23 mouse cellular contexts compared by ENCODE assay signal in the genomic region with DNA sequence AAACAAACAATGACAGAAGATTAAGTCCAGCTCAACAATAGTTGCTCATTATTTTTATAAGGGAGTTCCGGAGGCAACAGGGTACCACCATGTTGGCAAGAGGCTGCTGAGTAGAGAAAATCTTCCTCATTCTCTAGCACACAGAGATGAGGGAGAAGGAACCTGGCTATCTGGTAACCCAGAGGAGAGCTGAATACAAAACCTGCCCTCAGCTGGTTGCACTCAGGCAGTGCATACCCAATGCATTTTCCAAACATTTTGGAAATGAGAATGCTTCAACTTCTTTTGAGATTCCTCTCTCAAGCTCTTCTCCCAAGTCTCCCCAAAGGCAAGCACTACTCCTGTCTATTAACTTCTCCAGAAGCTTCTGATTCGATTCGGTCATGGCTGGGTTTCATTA. TPM values are rescaled to one million over a fixed set of nuclear protein-coding genes. Genes with fewer than 3 reads are reported as not detected.
DNase-seq lines count a peak whose midpoint lies in the region; ATAC-seq and TF ChIP-seq lines count a peak whose summit lies in the region.
"Had no signal": no experiment of that assay in that cellular context is flagged by ENCODE, and none has a peak within 500 bp of the region (broad histone marks: within the 10 kb centered on the region; RNA-seq: fewer than 3 reads in every experiment).

No protein-coding gene starts in this region.

- no peaks in the 10 kb centered on the region for H3K27me3 ChIP-seq in lung, postnatal 0 days (replicated peaks; ENCODE audit: insufficient read depth, low read length)
- H3K27me3 ChIP-seq: forebrain, embryonic 13.5 days; hindbrain, embryonic 12.5 days; hindbrain, embryonic 15.5 days had no signal

- TF ChIP-seq POLR2A in cortical plate, adult 2 months (IDR thresholded peaks at IDR 0.05; ENCODE audit: extremely low read depth, insufficient read depth, low read length), result no peak

- 81% methylated on average over 3 of the region's 3 CpGs for WGBS in lung, postnatal 0 days

- ATAC-seq in frontal cortex, adult (ENCODE audit: low TSS enrichment), result peak; percentile 58; the same call in 1 of the 2 replicates
- ATAC-seq in lung, postnatal 0 days, result no peak
- no peak for ATAC-seq in megakaryocyte-erythroid progenitor cell, adult 5-6 weeks (replicated peaks; ENCODE audit: low FRiP score, low TSS enrichment, poor library complexity, severe bottlenecking)
- ATAC-seq: forebrain, embryonic 13.5 days; forebrain, embryonic 16.5 days had no signal

- no peak overlapping the region for H3K4me2 ChIP-seq in lung, postnatal 0 days (replicated peaks; ENCODE audit: low read depth, low read length)
- H3K4me2 ChIP-seq: forebrain, embryonic 13.5 days; heart, embryonic 11.5 days; hindbrain, embryonic 12.5 days; hindbrain, embryonic 15.5 days had no signal

- no peak overlapping the region for H3K4me3 ChIP-seq in layer of hippocampus, adult 2 months
- no peak overlapping the region for H3K4me3 ChIP-seq in lung, postnatal 0 days (ENCODE audit: low read depth, low read length)
- no peak overlapping the region for H3K4me3 ChIP-seq in cortical plate, adult 2 months (ENCODE audit: insufficient read depth, low read length)
- H3K4me3 ChIP-seq: forebrain, embryonic 10.5 days; forebrain, embryonic 13.5 days; heart, adult 2 months; hindbrain, embryonic 12.5 days; hindbrain, embryonic 15.5 days had no signal

- H3K27ac ChIP-seq in layer of hippocampus, adult 2 months, result peak overlapping the region; percentile 81
- no peak overlapping the region for H3K27ac ChIP-seq in lung, postnatal 0 days (ENCODE audit: low read length)
- no peak overlapping the region for H3K27ac ChIP-seq in cortical plate, adult 2 months (ENCODE audit: insufficient read depth, low read length)
- H3K27ac ChIP-seq: forebrain, embryonic 10.5 days; forebrain, embryonic 13.5 days; heart, adult 2 months; hindbrain, embryonic 12.5 days; hindbrain, embryonic 15.5 days had no signal

- no peak for TF ChIP-seq EP300 in lung, postnatal 0 days (IDR thresholded peaks at IDR 0.05)

- H3K9ac ChIP-seq in lung, postnatal 0 days (replicated peaks; ENCODE audit: low read depth), result no peak overlapping the region
- H3K9ac ChIP-seq: forebrain, embryonic 13.5 days; hindbrain, embryonic 12.5 days; hindbrain, embryonic 15.5 days had no signal

- peak; percentile 63 for TF ChIP-seq CTCF in layer of hippocampus, adult 2 months (conservative IDR thresholded peaks at IDR 0.05)
- peak; percentile 25; the same call in 1 of the 2 replicates for TF ChIP-seq CTCF in lung, postnatal 0 days (IDR thresholded peaks at IDR 0.05)
- TF ChIP-seq CTCF in cortical plate, adult 2 months (IDR thresholded peaks at IDR 0.05; ENCODE audit: extremely low read depth, insufficient read depth, low read length), result 0 out of 2 replicates have a peak, but pooled peaks have one; percentile 20

- no peaks in the 10 kb centered on the region for H3K9me3 ChIP-seq in lung, postnatal 0 days (ENCODE audit: low read length)
- H3K9me3 ChIP-seq: forebrain, embryonic 10.5 days; forebrain, embryonic 13.5 days; hindbrain, embryonic 12.5 days; hindbrain, embryonic 15.5 days had no signal

- H3K36me3 ChIP-seq in lung, postnatal 0 days (ENCODE audit: insufficient read depth, low read length), result no peaks in the 10 kb centered on the region
- H3K36me3 ChIP-seq: forebrain, embryonic 10.5 days; hindbrain, embryonic 12.5 days; hindbrain, embryonic 15.5 days had no signal

- no peak for DNase-seq in frontal cortex, postnatal 10 days (ENCODE audit: low spot score in 2 of 2)
- DNase-seq in layer of hippocampus, adult 2 months (ENCODE audit: low spot score in 2 of 2), result no peak
- no peak for DNase-seq in layer of hippocampus, adult 9-10 months (ENCODE audit: low spot score)
- no peak for DNase-seq in lung, postnatal 0 days (ENCODE audit: low spot score)
- no peak for DNase-seq in lung, postnatal 25 days (ENCODE audit: low spot score)
- DNase-seq: adrenal gland, postnatal 10 days; adrenal gland, postnatal 36 days; cerebellum, adult 11 months; cerebellum, adult 2 months; cerebellum, adult 9-11 months; cerebellum, postnatal 25 days; gastrocnemius, postnatal 25 days; heart, adult 2 months had no signal

- H3K4me1 ChIP-seq in lung, postnatal 0 days (ENCODE audit: insufficient read depth, low read depth, low read length), result no peaks in the 10 kb centered on the region
- H3K4me1 ChIP-seq in cortical plate, adult 2 months (ENCODE audit: control insufficient read depth, insufficient read depth, low read length), result peaks cover 17% of the 10 kb centered on the region

RNA-seq across cellular contexts. Expression of gene Prickle2, which starts 36.3 kb away (rescaled TPM):
- 100 to 1,000 TPM; 208 to 212 TPM for total RNA-seq in layer of hippocampus, adult 2 months (2021)
- 7.0 and 8.0 TPM in 2 replicates for polyA plus RNA-seq in lung, postnatal 0 days (2015; fragmentation: Nextera tagmentation; extraction: Ambion mirVana)
- polyA plus RNA-seq in cortical plate, adult 2 months (2012; rRNA removed), result 58.6 and 62.6 TPM in 2 replicates
- total RNA-seq in megakaryocyte-erythroid progenitor cell, adult 5-6 weeks (2014; fragmentation: Nextera tagmentation), result not detected in 2 replicates
- not detected in 2 replicates for total RNA-seq in megakaryocyte-erythroid progenitor cell, adult 5-6 weeks (2017)
- total RNA-seq: common myeloid progenitor, adult 5-6 weeks had no signal

Comparison
In these comparisons a context has a peak if more than half of its experiments do, and no peak if none do; other contexts are left out.
1. RNA of gene Prickle2, which starts 36.3 kb away (total RNA-seq): 208 to 212 TPM in layer of hippocampus, adult 2 months; not detected in megakaryocyte-erythroid progenitor cell, adult 5-6 weeks; every median in the first group is over 100 times any median in the second.
2. Peak in every context shown above with its lines, with median percentiles within 50 percentile points of each other: CTCF ChIP-seq.